Mouse (Mus musculus): ENCODE data around the gene Atf6. TPM values are rescaled to one million over a fixed set of nuclear protein-coding genes. Genes with fewer than 3 reads are reported as not detected.

Atf6 gene
- polyA plus RNA-seq, 1 experiment from 2014 or later, result 10.1 TPM

DNA sequence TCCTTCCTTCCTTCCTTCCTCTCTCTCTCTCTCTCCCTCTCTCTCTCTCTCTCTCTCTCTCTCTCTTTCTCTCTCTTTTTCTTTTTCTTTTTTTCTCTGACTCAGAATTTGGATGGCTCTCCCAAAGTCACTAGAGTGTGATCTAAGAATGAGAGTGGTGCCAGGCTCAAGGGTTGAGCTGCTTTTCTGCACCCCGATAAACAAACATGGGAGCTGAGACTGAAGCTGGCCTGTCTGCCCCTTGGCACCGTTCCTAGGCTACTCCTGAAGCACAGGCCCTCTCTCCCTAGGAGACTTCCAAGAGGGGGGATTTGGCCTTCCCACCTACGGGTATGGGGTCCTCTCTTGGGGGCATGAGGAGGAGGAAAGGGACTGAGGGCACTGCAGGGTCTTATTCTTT is 168.8 kb downstream of the Atf6 start:
- no peaks in the 10 kb centered on the region for H3K9me3 ChIP-seq
- no peak overlapping the region for H3K9ac ChIP-seq
- H3K4me2 ChIP-seq, result no peak overlapping the region
- no peaks in the 10 kb centered on the region for H3K36me3 ChIP-seq
- no peak overlapping the region for H3K27ac ChIP-seq
- H3K27me3 ChIP-seq, result no peaks in the 10 kb centered on the region
- 0 out of 2 replicates have a peak, but pooled peaks have one; percentile 9 for ATAC-seq (ENCODE audit: borderline replicate concordance, extremely low read depth, low FRiP score, low TSS enrichment)
- peaks cover 11% of the 10 kb centered on the region for H3K4me1 ChIP-seq
- no peak overlapping the region for H3K4me3 ChIP-seq
- 51% methylated on average over 3 of the region's 3 CpGs for WGBS

DNA sequence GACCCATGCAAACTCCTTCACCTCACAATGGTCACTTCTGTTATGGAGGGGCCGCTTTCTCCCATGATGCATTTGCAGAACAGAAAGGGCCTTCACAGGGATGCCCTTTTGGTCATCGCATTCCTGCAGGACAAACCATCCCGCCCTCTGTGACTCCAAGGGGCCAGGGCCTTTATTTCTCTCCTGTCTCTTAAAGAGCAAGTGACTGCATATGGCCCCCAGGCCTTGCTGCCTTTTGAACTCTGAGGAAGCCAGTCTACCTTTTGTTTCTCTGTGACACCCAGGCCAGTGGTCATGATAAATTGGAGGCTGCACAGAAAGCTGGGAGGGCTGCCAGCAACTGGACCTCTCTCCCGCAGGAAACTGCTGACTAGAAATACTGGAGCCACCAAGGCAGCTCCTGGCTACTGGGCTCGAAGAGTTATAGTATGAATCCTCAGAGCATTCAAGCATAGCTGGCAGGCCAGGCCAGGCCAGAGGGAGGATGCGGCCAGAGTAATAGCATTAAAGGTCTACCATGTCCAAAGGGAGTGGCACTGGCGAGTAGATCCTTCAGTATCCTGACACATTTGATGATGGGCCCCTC is 169.7 kb downstream of the Atf6 start:
- Histone ChIP-seq H3K9ac (no peak overlapping the region), H3K4me3 (no peak overlapping the region), H3K9me3 (no peaks in the 10 kb centered on the region), H3K27ac (no peak overlapping the region), H3K4me2 (no peak overlapping the region), H3K27me3 (no peaks in the 10 kb centered on the region), H3K36me3 (no peaks in the 10 kb centered on the region), H3K4me1 (peaks cover 11% of the 10 kb centered on the region)
- WGBS, result 71% methylated on average over 7 of the region's 7 CpGs
- no peak for ATAC-seq (ENCODE audit: borderline replicate concordance, extremely low read depth, low FRiP score, low TSS enrichment)

DNA sequence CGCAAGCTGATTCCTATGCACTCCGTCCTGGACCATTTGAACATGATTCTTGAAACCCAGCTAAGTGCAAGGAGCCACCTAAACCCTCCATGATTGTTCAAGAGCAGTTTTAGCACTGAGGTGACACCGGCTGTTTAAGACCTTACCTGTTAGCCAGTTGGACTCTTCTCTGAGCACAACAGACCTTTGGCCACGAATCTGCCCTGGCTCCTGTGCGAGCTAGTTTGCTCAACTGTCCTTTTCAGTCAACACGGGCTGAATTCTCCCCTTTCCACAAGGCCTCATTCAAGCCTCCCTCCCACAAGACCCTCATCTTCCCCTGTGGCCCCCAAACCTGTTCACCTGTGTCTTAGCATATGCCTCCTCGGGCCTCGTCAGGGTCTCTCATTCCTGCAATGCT is 170.6 kb downstream of the Atf6 start:
- no peak overlapping the region for H3K4me3 ChIP-seq
- H3K27me3 ChIP-seq, result no peaks in the 10 kb centered on the region
- no peaks in the 10 kb centered on the region for H3K36me3 ChIP-seq
- H3K9me3 ChIP-seq, result no peaks in the 10 kb centered on the region
- peaks cover 11% of the 10 kb centered on the region for H3K4me1 ChIP-seq
- no peak for ATAC-seq (ENCODE audit: borderline replicate concordance, extremely low read depth, low FRiP score, low TSS enrichment)
- no peak overlapping the region for H3K9ac ChIP-seq
- H3K27ac ChIP-seq, result no peak overlapping the region
- 92% methylated on average over 8 of the region's 8 CpGs for WGBS
- H3K4me2 ChIP-seq, result no peak overlapping the region

DNA sequence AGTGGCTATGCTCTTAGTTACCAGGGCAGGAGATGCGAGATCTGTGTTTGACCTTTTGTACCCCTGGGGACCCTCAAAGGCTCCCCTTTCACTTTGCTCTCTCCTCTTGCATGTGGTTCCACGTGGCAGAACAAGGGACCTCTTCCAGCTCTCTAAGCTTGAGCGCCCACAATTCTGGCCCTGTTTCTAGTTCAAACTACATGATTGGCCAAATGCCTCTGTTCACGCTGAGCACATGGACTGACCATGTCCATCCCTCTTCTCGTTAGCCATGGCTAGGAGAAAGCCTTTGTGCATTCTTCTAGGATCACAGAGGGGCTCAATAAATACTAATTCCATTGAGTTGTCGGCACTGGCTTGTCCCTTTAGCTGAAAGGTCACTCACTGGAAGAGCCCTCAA is 172.2 kb downstream of the Atf6 start:
- Histone ChIP-seq H3K36me3 (no peaks in the 10 kb centered on the region), H3K9me3 (no peaks in the 10 kb centered on the region), H3K4me3 (no peak overlapping the region), H3K27ac (no peak overlapping the region), H3K4me2 (no peak overlapping the region), H3K9ac (no peak overlapping the region), H3K27me3 (no peaks in the 10 kb centered on the region), H3K4me1 (peaks cover 11% of the 10 kb centered on the region)
- WGBS, result 78% methylated on average over 6 of the region's 6 CpGs
- ATAC-seq (ENCODE audit: borderline replicate concordance, extremely low read depth, low FRiP score, low TSS enrichment), result no peak

DNA sequence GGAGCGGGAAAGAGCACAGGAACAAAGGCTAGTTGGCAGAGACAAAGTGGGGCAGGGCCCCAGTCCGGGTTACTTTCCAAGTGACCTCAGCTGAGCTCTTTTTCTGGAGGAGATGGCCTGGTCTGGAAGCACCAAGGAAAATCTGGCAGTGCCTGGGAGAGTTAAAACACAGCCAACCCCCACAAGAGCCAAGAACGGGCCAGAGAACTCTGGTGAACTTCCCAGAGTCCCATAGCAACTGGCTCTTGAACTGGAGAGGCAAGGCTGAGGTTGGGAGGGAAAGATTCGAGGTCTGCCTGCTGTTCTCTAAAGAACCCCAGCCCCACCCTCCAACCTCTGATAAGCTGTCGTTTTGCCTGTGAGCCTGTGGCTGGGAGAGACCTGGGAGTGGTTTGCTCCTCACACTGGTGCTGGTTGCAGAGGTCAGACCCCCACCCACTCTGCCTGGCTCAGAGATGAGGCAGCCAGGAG is 172.7 kb downstream of the Atf6 start:
- Histone ChIP-seq H3K9me3 (no peaks in the 10 kb centered on the region), H3K4me3 (no peak overlapping the region), H3K27me3 (no peaks in the 10 kb centered on the region), H3K4me1 (peaks cover 11% of the 10 kb centered on the region), H3K36me3 (no peaks in the 10 kb centered on the region), H3K27ac (no peak overlapping the region), H3K9ac (no peak overlapping the region), H3K4me2 (no peak overlapping the region)
- 35% methylated on average over 5 of the region's 5 CpGs for WGBS
- ATAC-seq (ENCODE audit: borderline replicate concordance, extremely low read depth, low FRiP score, low TSS enrichment), result no peak

DNA sequence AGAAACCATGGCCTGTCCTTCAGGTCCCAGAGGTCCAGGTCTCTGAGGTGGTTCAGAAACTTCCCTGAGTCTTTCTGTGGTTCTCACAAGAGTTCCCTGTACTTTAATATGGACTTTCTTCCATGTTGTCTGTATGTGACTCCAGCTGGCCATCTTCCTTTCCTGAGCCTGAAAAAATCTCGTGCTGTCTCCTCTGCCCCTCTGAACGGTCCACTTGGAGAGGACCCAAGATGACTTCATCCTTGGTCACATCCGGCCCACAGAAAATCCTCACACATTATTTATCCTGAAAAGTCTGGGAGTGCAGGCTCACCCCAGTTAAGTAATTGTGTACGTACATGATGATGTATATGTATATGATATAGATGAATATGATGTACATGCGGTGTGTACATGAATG is 176.3 kb downstream of the Atf6 start:
- 52% methylated on average over 5 of the region's 5 CpGs for WGBS
- Histone ChIP-seq H3K9ac (no peak overlapping the region), H3K9me3 (no peaks in the 10 kb centered on the region), H3K4me3 (no peak overlapping the region), H3K4me2 (no peak overlapping the region), H3K27me3 (no peaks in the 10 kb centered on the region), H3K4me1 (peaks cover 6% of the 10 kb centered on the region), H3K27ac (no peak overlapping the region), H3K36me3 (no peaks in the 10 kb centered on the region)
- ATAC-seq (ENCODE audit: borderline replicate concordance, extremely low read depth, low FRiP score, low TSS enrichment), result no peak

DNA sequence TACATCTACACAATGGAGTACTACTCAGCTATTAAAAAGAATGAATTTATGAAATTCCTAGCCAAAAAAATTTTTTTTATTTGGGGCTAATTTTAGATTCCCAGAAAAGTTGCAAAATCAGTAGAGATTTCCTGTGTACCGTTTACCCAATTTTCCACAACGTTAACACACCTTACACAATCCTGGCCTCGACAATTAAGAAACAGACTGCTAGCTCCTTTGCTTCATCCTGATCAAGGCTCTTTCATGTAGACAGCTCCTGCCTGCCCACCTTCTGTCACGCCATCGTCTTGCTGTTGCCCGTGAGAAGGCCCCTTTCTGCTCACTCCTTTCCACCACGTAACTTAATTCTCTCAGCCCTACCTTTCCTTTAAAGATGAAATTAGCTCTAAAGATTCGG is 177.8 kb downstream of the Atf6 start:
- no peak overlapping the region for H3K4me2 ChIP-seq
- no peak overlapping the region for H3K9ac ChIP-seq
- no peak overlapping the region for H3K4me3 ChIP-seq
- no peaks in the 10 kb centered on the region for H3K9me3 ChIP-seq
- no peak for ATAC-seq (ENCODE audit: borderline replicate concordance, extremely low read depth, low FRiP score, low TSS enrichment)
- WGBS, result 91% methylated on average over 8 of the region's 8 CpGs
- H3K27ac ChIP-seq, result no peak overlapping the region
- H3K36me3 ChIP-seq, result no peaks in the 10 kb centered on the region
- no peaks in the 10 kb centered on the region for H3K27me3 ChIP-seq
- peaks cover 2% of the 10 kb centered on the region for H3K4me1 ChIP-seq

DNA sequence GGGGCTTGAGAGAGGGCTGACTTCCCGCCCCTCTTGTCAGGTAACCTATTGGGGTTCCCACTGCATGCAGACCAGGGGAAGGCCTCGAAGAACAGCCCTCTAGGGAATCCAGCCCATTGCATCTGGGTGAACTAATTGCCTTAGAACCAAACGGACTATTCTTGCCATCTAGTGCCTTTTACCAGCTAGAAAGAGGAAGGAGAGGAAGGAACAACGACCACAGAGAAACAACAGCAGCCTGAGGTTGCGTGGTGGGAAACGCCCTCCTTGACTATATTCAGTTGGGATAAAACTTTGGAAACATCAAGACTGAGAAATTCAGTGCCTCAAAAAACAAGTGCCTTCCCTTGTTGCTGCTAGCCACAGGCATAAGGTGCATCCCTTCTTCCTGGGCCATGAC is 183.7 kb downstream of the Atf6 start:
- Histone ChIP-seq H3K9me3 (no peaks in the 10 kb centered on the region), H3K4me3 (no peak overlapping the region), H3K36me3 (0 out of 2 replicates have a peak, but pooled peaks cover 4% of the 10 kb centered on the region), H3K27ac (no peak overlapping the region), H3K9ac (no peak overlapping the region), H3K4me2 (no peak overlapping the region), H3K27me3 (no peaks in the 10 kb centered on the region), H3K4me1 (no peaks in the 10 kb centered on the region)
- ATAC-seq (ENCODE audit: borderline replicate concordance, extremely low read depth, low FRiP score, low TSS enrichment), result no peak
- WGBS, result 75% methylated on average over 6 of the region's 6 CpGs

DNA sequence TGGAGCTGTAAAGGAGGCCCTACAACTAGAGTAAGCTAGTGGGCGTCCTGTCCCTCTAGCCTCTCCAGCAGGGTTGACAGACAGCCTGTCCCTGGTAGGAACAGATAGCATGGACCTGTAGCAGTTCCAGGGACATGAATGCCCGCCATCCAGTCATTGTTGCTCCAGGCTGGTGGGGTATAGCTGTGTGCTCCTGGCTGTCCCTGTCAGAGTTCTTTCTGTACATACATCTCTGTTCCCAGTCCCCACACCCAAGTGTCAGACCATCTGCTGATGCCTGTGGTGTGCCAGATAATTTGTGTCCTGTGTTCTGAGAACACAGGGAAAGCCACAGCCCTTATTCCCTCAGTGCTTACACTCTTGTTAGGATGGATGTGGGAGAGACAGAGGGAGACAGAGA is 187.9 kb downstream of the Atf6 start:
- Histone ChIP-seq H3K36me3 (0 out of 2 replicates have a peak, but pooled peaks cover 4% of the 10 kb centered on the region), H3K4me1 (no peaks in the 10 kb centered on the region), H3K9ac (no peak overlapping the region), H3K4me3 (no peak overlapping the region), H3K4me2 (no peak overlapping the region), H3K9me3 (no peaks in the 10 kb centered on the region), H3K27ac (no peak overlapping the region), H3K27me3 (no peaks in the 10 kb centered on the region)
- ATAC-seq (ENCODE audit: borderline replicate concordance, extremely low read depth, low FRiP score, low TSS enrichment), result no peak
- 65% methylated on average over 2 of the region's 2 CpGs for WGBS

DNA sequence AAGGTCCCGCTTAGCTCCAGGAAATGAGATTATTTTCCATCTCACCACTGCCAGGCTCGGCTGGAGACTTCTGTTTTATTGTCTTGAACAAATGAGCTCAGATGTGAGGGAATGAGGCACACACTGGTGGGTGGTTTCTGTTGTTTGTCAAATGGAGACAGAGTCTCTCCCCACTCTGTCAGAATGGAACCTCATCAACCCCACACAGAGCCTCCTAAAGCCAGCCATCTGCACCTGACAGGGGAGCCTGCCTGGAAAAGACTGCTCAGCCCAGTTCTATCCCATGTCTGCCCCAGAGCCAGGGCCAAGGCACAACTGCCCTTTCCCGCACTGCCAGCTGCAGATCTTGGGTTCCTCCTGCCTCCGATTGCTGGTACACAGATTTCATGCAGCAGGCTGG is 188.7 kb downstream of the Atf6 start:
- Histone ChIP-seq H3K9me3 (no peaks in the 10 kb centered on the region), H3K9ac (no peak overlapping the region), H3K4me3 (no peak overlapping the region), H3K27me3 (no peaks in the 10 kb centered on the region), H3K4me2 (no peak overlapping the region), H3K27ac (no peak overlapping the region), H3K4me1 (no peaks in the 10 kb centered on the region), H3K36me3 (0 out of 2 replicates have a peak, but pooled peaks cover 4% of the 10 kb centered on the region)
- no peak for ATAC-seq (ENCODE audit: borderline replicate concordance, extremely low read depth, low FRiP score, low TSS enrichment)
- 77% methylated on average over 4 of the region's 4 CpGs for WGBS

DNA sequence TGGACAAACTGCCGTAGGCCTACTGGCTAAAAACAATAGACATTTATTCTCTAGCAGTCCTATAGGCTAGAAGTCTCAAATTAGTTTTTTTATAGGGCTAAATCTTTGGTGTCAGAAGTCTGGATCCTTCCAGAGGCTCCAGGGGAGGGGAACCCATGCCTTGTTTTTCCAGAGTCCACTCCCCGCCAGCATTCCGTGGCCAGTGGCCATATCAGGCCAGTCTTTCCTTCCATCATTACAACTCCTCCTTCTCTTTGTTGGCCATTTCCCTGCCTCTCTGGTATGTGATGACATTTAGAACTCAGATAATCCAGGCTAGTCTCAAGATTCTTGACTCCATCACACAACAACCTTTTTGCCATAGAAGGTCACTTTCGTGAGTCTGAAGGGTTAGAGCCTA is 189.9 kb downstream of the Atf6 start:
- Histone ChIP-seq H3K36me3 (0 out of 2 replicates have a peak, but pooled peaks cover 4% of the 10 kb centered on the region), H3K9ac (no peak overlapping the region), H3K9me3 (no peaks in the 10 kb centered on the region), H3K27ac (no peak overlapping the region), H3K4me2 (no peak overlapping the region), H3K4me3 (no peak overlapping the region), H3K27me3 (no peaks in the 10 kb centered on the region), H3K4me1 (no peaks in the 10 kb centered on the region)
- WGBS, result 89% methylated on average over 4 of the region's 4 CpGs
- no peak for ATAC-seq (ENCODE audit: borderline replicate concordance, extremely low read depth, low FRiP score, low TSS enrichment)

DNA sequence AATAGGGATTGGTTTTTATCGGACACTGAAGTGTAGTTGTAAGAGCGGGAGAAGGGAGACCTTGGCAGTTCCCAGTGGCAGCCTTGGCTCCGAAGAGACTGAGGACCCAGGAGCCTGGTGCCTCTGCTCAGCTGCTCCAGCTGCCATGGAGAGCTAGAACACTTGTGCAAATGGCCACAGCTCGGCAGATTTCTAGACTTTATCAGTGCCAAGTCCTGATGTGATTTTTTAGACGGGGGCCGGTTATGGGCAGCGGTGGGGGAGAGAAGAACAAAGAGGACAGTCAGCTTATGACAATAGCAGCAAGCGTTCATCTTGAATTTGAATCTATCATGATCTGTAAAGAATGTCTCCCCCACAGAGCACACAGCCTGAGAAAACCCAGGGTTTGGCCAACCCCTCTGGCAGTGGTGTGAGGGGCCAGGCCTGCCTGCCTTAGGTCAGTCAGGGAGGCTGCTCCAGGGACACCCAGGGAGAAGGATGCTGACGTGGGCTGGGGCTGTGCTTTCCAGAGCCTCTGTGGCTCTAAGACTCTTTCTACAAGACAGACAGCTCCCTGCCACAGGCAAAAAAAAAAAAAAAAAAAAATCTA is 193.3 kb downstream of the Atf6 start:
- Histone ChIP-seq H3K27ac (no peak overlapping the region), H3K4me3 (no peak overlapping the region), H3K4me2 (no peak overlapping the region), H3K4me1 (no peaks in the 10 kb centered on the region), H3K36me3 (0 out of 2 replicates have a peak, but pooled peaks cover under 1% of the 10 kb centered on the region), H3K9ac (no peak overlapping the region), H3K9me3 (no peaks in the 10 kb centered on the region), H3K27me3 (no peaks in the 10 kb centered on the region)
- WGBS, result 61% methylated on average over 9 of the region's 9 CpGs
- ATAC-seq (ENCODE audit: borderline replicate concordance, extremely low read depth, low FRiP score, low TSS enrichment), result no peak

All from lung, embryonic 15.5 days (tissue).